Mouse (Mus musculus): ENCODE data around the gene Klhdc7b. TPM values are rescaled to one million over a fixed set of nuclear protein-coding genes. Genes with fewer than 3 reads are reported as not detected.

Klhdc7b gene
- total and polyA plus RNA-seq, 3 experiments, result not detected

GRCm38 (mm10) chr15:89373027-89373761 is 11.5 kb upstream of the Klhdc7b start:
- H3K79me2 ChIP-seq (replicated peaks; ENCODE audit: control insufficient read depth, extremely low read depth, insufficient read depth, poor library complexity, severe bottlenecking), result no peaks in the 10 kb centered on the region
- peak overlapping the region; percentile 83 for H3K27ac ChIP-seq (ENCODE audit: insufficient read depth, low read depth)
- peaks cover 3% of the 10 kb centered on the region for H3K9me3 ChIP-seq (replicated peaks; ENCODE audit: low read length)
- in situ Hi-C loops (cut with MboI; ENCODE audit: low pct_ligation_motif_present, low pct_unique_long_range_greater_than_20kb, low sequenced_read_pairs) (loop anchor here (25.0 kb wide), 1 partner anchor 261 kb away; the partner anchor contains the start of gene Tubgcp6), dilution Hi-C loops (cut with MboI; ENCODE audit: extremely low pct_ligation_motif_present, extremely low pct_unique_long_range_greater_than_20kb, low sequenced_read_pairs) (no loop called here)
- no peak for TF ChIP-seq SIN3A (IDR thresholded peaks at IDR 0.05; ENCODE audit: low read length)
- peak; percentile 51 for TF ChIP-seq SMC3 (IDR thresholded peaks at IDR 0.05; ENCODE audit: low read depth, low read length)
- no peak for TF ChIP-seq E2F4 (IDR thresholded peaks at IDR 0.05; ENCODE audit: insufficient replicate concordance, low read depth, low read length)
- no peak for TF ChIP-seq MAZ (IDR thresholded peaks at IDR 0.05; ENCODE audit: low read depth, low read length)
- TF ChIP-seq MAFK (IDR thresholded peaks at IDR 0.05; ENCODE audit: insufficient replicate concordance, low read length), result no peak
- TF ChIP-seq USF1 (IDR thresholded peaks at IDR 0.05; ENCODE audit: low read depth, low read length), result no peak
- peak; percentile 88 for TF ChIP-seq POLR2AphosphoS2 (IDR thresholded peaks at IDR 0.05; ENCODE audit: low read depth, low read length)
- no peak for TF ChIP-seq BHLHE40 (IDR thresholded peaks at IDR 0.05; ENCODE audit: low read depth, low read length)
- no peak for TF ChIP-seq JUND (conservative IDR thresholded peaks at IDR 0.05; ENCODE audit: low read depth, low read length)
- TF ChIP-seq RCOR1 (conservative IDR thresholded peaks at IDR 0.05; ENCODE audit: low read depth, low read length), result no peak
- peak; percentile 75 for TF ChIP-seq MYC (IDR thresholded peaks at IDR 0.05; ENCODE audit: low read depth, low read length)
- TF ChIP-seq TCF12 (IDR thresholded peaks at IDR 0.05; ENCODE audit: low read depth, low read length), result peak; percentile 40; the same call in 1 of the 2 replicates
- TF ChIP-seq ZMIZ1 (IDR thresholded peaks at IDR 0.05; ENCODE audit: low read depth, low read length), result peak; percentile 70; the same call in 1 of the 2 replicates
- no peak for TF ChIP-seq KAT2A (IDR thresholded peaks at IDR 0.05; ENCODE audit: insufficient replicate concordance, low read length)
- TF ChIP-seq MEF2A (IDR thresholded peaks at IDR 0.05; ENCODE audit: borderline replicate concordance, low read depth, low read length), result no peak
- no peak for TF ChIP-seq ZNF384 (IDR thresholded peaks at IDR 0.05; ENCODE audit: low read depth, low read length)
- no peak; the same call in 1 of the 2 replicates for TF ChIP-seq ELF1 (IDR thresholded peaks at IDR 0.05; ENCODE audit: low read depth, low read length)
- TF ChIP-seq ZC3H11A (IDR thresholded peaks at IDR 0.05; ENCODE audit: low read depth, low read length), result no peak
- TF ChIP-seq NELFE (IDR thresholded peaks at IDR 0.05; ENCODE audit: low read depth, low read length), result no peak
- TF ChIP-seq MAX (IDR thresholded peaks at IDR 0.05; ENCODE audit: low read length), result no peak
- no peak for TF ChIP-seq ZKSCAN1 (IDR thresholded peaks at IDR 0.05; ENCODE audit: borderline replicate concordance, low read depth, low read length)
- no peak for TF ChIP-seq JUN (IDR thresholded peaks at IDR 0.05; ENCODE audit: insufficient read depth, low read depth, low read length)
- TF ChIP-seq NRF1 (IDR thresholded peaks at IDR 0.05; ENCODE audit: low read depth, low read length), result peak; percentile 44; the same call in 1 of the 2 replicates
- no peak for TF ChIP-seq EP300 (IDR thresholded peaks at IDR 0.05; ENCODE audit: low read length)
- no peak; the same call in 1 of the 2 replicates for TF ChIP-seq HCFC1 (IDR thresholded peaks at IDR 0.05; ENCODE audit: low read depth, low read length)
- TF ChIP-seq CTCF (conservative IDR thresholded peaks at IDR 0.05 in 1 of 2, IDR thresholded peaks at IDR 0.05 in 1 of 2; ENCODE audit: low read depth in 2 of 2, low read length in 2 of 2), result peak; percentile 40 to 78; a peak in 3 of 4 replicates
- TF ChIP-seq MXI1 (IDR thresholded peaks at IDR 0.05; ENCODE audit: low read depth, low read length), result peak; percentile 63; the same call in 1 of the 2 replicates
- TF ChIP-seq RAD21 (IDR thresholded peaks at IDR 0.05; ENCODE audit: low read depth, low read length), result peak; percentile 41
- TF ChIP-seq CHD1 (IDR thresholded peaks at IDR 0.05; ENCODE audit: low read depth, low read length), result no peak
- peak; percentile 47 for TF ChIP-seq IRF4 (IDR thresholded peaks at IDR 0.05; ENCODE audit: low read depth, low read length)
- TF ChIP-seq UBTF (IDR thresholded peaks at IDR 0.05; ENCODE audit: low read depth, low read length), result no peak
- peaks cover 0 to 26% of the 10 kb centered on the region in 2 experiments; a peak in 2 of 4 replicates for H3K4me1 ChIP-seq (ENCODE audit: control insufficient read depth in 1 of 2, insufficient read depth in 2 of 2)
- H3K36me3 ChIP-seq (replicated peaks in 1 of 2; ENCODE audit: control insufficient read depth in 1 of 2, insufficient read depth in 1 of 2, low read length in 1 of 2), result peaks cover 44 to 47% of the 10 kb centered on the region in 2 experiments
- no peaks in the 10 kb centered on the region for H3K27me3 ChIP-seq (replicated peaks)
- peak overlapping the region; percentile 83 for H3K9ac ChIP-seq (ENCODE audit: insufficient read depth, low read depth)
- peak overlapping the region; percentile 65 for H3K4me2 ChIP-seq (ENCODE audit: insufficient read depth, low read depth, poor library complexity, severe bottlenecking)
- DNase-seq (ENCODE audit: extremely low read depth), result peak; percentile 90
- H3K4me3 ChIP-seq (replicated peaks in 1 of 3; ENCODE audit: low read depth in 2 of 3, low read length in 2 of 3, poor library complexity in 1 of 3), result peak overlapping the region; percentile 80 to 96 (median 81)
